Mouse (Mus musculus): ENCODE data around the gene Copg2.

The Copg2 gene

DNA sequence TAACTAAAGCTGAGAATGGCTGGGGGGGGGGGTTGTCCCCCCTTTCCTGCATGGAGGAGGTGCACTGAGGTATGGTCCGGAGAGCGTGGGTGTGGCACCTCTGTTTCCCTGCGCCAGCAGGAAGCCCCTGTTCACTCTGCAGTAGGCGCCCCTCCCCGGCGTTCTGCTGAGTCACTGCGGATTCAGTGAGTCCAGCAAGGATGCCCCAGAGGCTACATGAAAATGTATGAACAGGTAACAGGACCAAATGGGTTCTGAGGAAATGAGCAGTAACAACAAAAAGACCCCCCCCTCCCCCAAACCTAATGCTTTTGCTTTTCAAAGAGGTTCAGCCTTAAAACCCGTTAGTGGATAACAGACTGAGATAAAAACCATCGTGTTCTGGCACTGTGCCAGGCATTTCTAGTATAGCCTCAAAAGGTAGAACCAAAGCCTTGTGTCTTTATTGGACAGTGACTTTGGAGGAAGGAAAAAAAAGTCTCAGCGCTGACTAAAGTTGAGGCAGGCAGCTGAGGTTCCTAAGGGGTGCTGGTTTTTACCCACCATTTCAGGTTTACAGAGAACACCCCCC lies 157.3 kb downstream of the Copg2 start:
- no peaks in the 10 kb centered on the region for H3K27me3 ChIP-seq (ENCODE audit: insufficient read depth, low read length)
- H3K9me3 ChIP-seq (ENCODE audit: low read length): peaks cover 70% of the 10 kb centered on the region
- H3K4me3 ChIP-seq (replicated peaks; ENCODE audit: low read length): 0 out of 2 replicates have a peak overlapping the region, but pooled peaks have one; percentile 3
- H3K4me1 ChIP-seq (replicated peaks; ENCODE audit: low read depth, low read length): 0 out of 2 replicates have a peak, but pooled peaks cover 3% of the 10 kb centered on the region
- H3K36me3 ChIP-seq (ENCODE audit: insufficient read depth, low read length): peaks cover 7% of the 10 kb centered on the region; the same call in 1 of the 2 replicates
- TF ChIP-seq POU5F1 (IDR thresholded peaks at IDR 0.05; ENCODE audit: borderline replicate concordance, low read length): no peak
- no peak for TF ChIP-seq NANOG (IDR thresholded peaks at IDR 0.05; ENCODE audit: borderline replicate concordance, low read length)
- no peak for TF ChIP-seq CTCF (conservative IDR thresholded peaks at IDR 0.05; ENCODE audit: low read length)

GRCm38 (mm10) chr6:30738464-30739006 lies 158.1 kb downstream of the Copg2 start:
- H3K4me3 ChIP-seq (replicated peaks; ENCODE audit: low read length): peak overlapping the region; percentile 43
- H3K9me3 ChIP-seq (ENCODE audit: low read length): peaks cover 77% of the 10 kb centered on the region
- TF ChIP-seq POU5F1 (IDR thresholded peaks at IDR 0.05; ENCODE audit: borderline replicate concordance, low read length) (no peak), NANOG (IDR thresholded peaks at IDR 0.05; ENCODE audit: borderline replicate concordance, low read length) (no peak)
- 0 out of 2 replicates have a peak, but pooled peaks cover 3% of the 10 kb centered on the region for H3K4me1 ChIP-seq (replicated peaks; ENCODE audit: low read depth, low read length)
- no peaks in the 10 kb centered on the region for H3K27me3 ChIP-seq (ENCODE audit: insufficient read depth, low read length)
- peaks cover 2% of the 10 kb centered on the region; the same call in 1 of the 2 replicates for H3K36me3 ChIP-seq (ENCODE audit: insufficient read depth, low read length)

- peaks cover 2% of the 10 kb centered on the region; the same call in 1 of the 2 replicates for H3K36me3 ChIP-seq (ENCODE audit: insufficient read depth, low read length)
- H3K4me1 ChIP-seq (replicated peaks; ENCODE audit: low read depth, low read length): 0 out of 2 replicates have a peak, but pooled peaks cover 3% of the 10 kb centered on the region
- H3K9me3 ChIP-seq (ENCODE audit: low read length): peaks cover 84% of the 10 kb centered on the region
- TF ChIP-seq CTCF (conservative IDR thresholded peaks at IDR 0.05; ENCODE audit: low read length) (no peak), NANOG (IDR thresholded peaks at IDR 0.05; ENCODE audit: borderline replicate concordance, low read length) (no peak), POU5F1 (IDR thresholded peaks at IDR 0.05; ENCODE audit: borderline replicate concordance, low read length) (no peak)
- H3K4me3 ChIP-seq (replicated peaks; ENCODE audit: low read length): peak overlapping the region; percentile 43
- H3K27me3 ChIP-seq (ENCODE audit: insufficient read depth, low read length): no peaks in the 10 kb centered on the region
Measured at GRCm38 (mm10) chr6:30737548-30738463, 158.8 kb downstream of the Copg2 start.

- H3K27me3 ChIP-seq (ENCODE audit: insufficient read depth, low read length): no peaks in the 10 kb centered on the region
- 0 out of 2 replicates have a peak overlapping the region, but pooled peaks have one; percentile 17 for H3K4me3 ChIP-seq (replicated peaks; ENCODE audit: low read length)
- H3K4me1 ChIP-seq (replicated peaks; ENCODE audit: low read depth, low read length): no peaks in the 10 kb centered on the region
- TF ChIP-seq NANOG (IDR thresholded peaks at IDR 0.05; ENCODE audit: borderline replicate concordance, low read length) (no peak), POU5F1 (IDR thresholded peaks at IDR 0.05; ENCODE audit: borderline replicate concordance, low read length) (no peak), CTCF (conservative IDR thresholded peaks at IDR 0.05; ENCODE audit: low read length) (no peak)
- H3K36me3 ChIP-seq (ENCODE audit: insufficient read depth, low read length): peaks cover 2% of the 10 kb centered on the region; the same call in 1 of the 2 replicates
- peaks cover 92% of the 10 kb centered on the region for H3K9me3 ChIP-seq (ENCODE audit: low read length)
Measured at GRCm38 (mm10) chr6:30736864-30737547, 159.6 kb downstream of the Copg2 start.

GRCm38 (mm10) chr6:30736372-30736762 lies 160.2 kb downstream of the Copg2 start:
- peaks cover 95% of the 10 kb centered on the region for H3K9me3 ChIP-seq (ENCODE audit: low read length)
- no peak overlapping the region for H3K4me3 ChIP-seq (replicated peaks; ENCODE audit: low read length)
- TF ChIP-seq NANOG (IDR thresholded peaks at IDR 0.05; ENCODE audit: borderline replicate concordance, low read length): no peak
- TF ChIP-seq CTCF (conservative IDR thresholded peaks at IDR 0.05; ENCODE audit: low read length): no peak
- no peak for TF ChIP-seq POU5F1 (IDR thresholded peaks at IDR 0.05; ENCODE audit: borderline replicate concordance, low read length)

DNA sequence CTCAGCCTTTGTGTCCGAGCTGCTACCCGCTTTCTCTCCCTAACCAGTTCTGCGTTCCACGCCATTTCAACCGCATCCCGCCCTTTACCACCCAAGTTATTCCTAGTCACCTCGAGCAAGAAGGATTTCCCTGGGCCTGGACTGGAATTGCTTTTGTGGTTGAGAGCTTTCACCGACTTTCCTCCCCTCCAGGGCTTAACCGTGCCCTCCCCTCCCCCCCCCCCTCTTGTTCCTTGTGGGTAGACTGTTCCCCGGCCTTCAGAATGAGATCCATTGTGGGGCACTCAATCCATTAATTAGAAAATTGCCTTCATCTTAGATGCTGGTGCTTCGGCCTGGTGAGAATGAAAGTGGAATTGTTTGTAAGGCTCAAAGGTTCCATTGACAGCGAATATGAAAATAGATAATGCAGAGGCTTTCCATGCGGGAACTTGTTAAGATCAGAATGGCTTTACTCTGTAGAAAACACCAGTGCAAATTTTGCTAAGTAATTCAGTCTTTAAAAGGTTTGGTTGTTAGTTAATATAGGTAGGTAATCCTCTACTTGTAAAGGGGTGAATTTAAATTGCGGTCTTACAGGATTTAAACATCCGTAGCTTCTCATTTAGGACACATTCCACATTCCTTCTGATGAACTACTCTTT lies 160.7 kb downstream of the Copg2 start:
- TF ChIP-seq CTCF (conservative IDR thresholded peaks at IDR 0.05; ENCODE audit: low read length) (no peak), NANOG (IDR thresholded peaks at IDR 0.05; ENCODE audit: borderline replicate concordance, low read length) (no peak), POU5F1 (IDR thresholded peaks at IDR 0.05; ENCODE audit: borderline replicate concordance, low read length) (no peak)
- H3K9me3 ChIP-seq (ENCODE audit: low read length): peaks cover 94% of the 10 kb centered on the region

More at GRCm38 (mm10) chr6:30736372-30736762, 160.2 kb downstream of the Copg2 start:
- peaks cover 2% of the 10 kb centered on the region; the same call in 1 of the 2 replicates for H3K36me3 ChIP-seq (ENCODE audit: insufficient read depth, low read length)
- H3K27me3 ChIP-seq (ENCODE audit: insufficient read depth, low read length): no peaks in the 10 kb centered on the region
- H3K4me1 ChIP-seq (replicated peaks; ENCODE audit: low read depth, low read length): no peaks in the 10 kb centered on the region

GRCm38 (mm10) chr6:30734988-30735727 lies 161.4 kb downstream of the Copg2 start:
- Histone ChIP-seq H3K9me3 (ENCODE audit: low read length) (peaks cover 93% of the 10 kb centered on the region), H3K36me3 (ENCODE audit: insufficient read depth, low read length) (peaks cover 2% of the 10 kb centered on the region; the same call in 1 of the 2 replicates), H3K4me1 (replicated peaks; ENCODE audit: low read depth, low read length) (no peaks in the 10 kb centered on the region), H3K27me3 (ENCODE audit: insufficient read depth, low read length) (no peaks in the 10 kb centered on the region), H3K4me3 (replicated peaks; ENCODE audit: low read length) (no peak overlapping the region)
- no peak for TF ChIP-seq CTCF (conservative IDR thresholded peaks at IDR 0.05; ENCODE audit: low read length)

More for the DNA sequence above, 160.7 kb downstream of the Copg2 start:
- Histone ChIP-seq H3K36me3 (ENCODE audit: insufficient read depth, low read length) (peaks cover 2% of the 10 kb centered on the region; the same call in 1 of the 2 replicates), H3K27me3 (ENCODE audit: insufficient read depth, low read length) (no peaks in the 10 kb centered on the region), H3K4me1 (replicated peaks; ENCODE audit: low read depth, low read length) (no peaks in the 10 kb centered on the region), H3K4me3 (replicated peaks; ENCODE audit: low read length) (no peak overlapping the region)

Data from E14TG2a.4 (cell line).